Mouse (Mus musculus) central nervous system, embryonic 11.5 days (tissue): ENCODE data around the gene Serpine3. TPM values are rescaled to one million over a fixed set of nuclear protein-coding genes. Genes with fewer than 3 reads are reported as not detected.

ENCODE experiments used
- polyA plus RNA-seq: library from polyadenylated mRNA; depleted of rRNA; stranded (reverse); fragments of >200 nt; gene quantifications from 2 replicates; pipeline ENCODE4 v1.2.3, GENCODE M21; 2012; rRNA removed

Serpine3 gene
- polyA plus RNA-seq: not detected in 2 replicates

DNA sequence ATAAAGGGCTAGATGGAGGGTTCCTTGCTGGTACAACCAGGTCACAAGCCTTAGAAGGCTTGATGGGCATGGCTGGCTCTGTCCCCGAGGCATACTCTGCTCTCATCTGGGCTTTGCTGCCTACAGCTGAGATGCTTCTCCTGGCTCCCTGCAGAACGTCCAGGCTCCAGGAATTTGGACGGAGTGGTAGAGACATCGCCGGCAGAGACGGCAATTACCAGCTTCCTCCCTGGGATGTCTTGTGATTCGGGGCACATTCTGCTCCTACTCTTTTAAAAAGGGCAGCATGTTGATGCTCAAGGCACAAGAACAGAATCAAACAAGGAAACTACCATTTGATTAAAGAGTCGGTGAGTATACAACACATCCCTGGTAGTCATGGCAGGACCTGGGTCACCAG is at the start of gene Serpine3:
Gene Serpine3 (plus strand): TSS at position 301 of the 400 bp plus-strand sequence.

Other genes with a start within 250 kb of the Serpine3 start
- gene Gucy1b2, start 207.4 kb upstream of the Serpine3 start, polyA plus RNA-seq: 0.41 and 0.62 TPM in 2 replicates
- 5.6 and 6.1 TPM in 2 replicates for gene Fam124a, start 107.9 kb upstream of the Serpine3 start, polyA plus RNA-seq
- gene Gm4131, start 96.7 kb upstream of the Serpine3 start, polyA plus RNA-seq: not detected in 2 replicates
- 18.3 and 20.9 TPM in 2 replicates for gene Ints6, start 97.5 kb downstream of the Serpine3 start, polyA plus RNA-seq
- 10.3 and 14.2 TPM in 2 replicates for gene Wdfy2, start 174.0 kb downstream of the Serpine3 start, polyA plus RNA-seq